Comparison of ENCODE assay signal across 15 mouse cellular contexts in genomic region chr9:103423951-103424350, GRCm38 (mm10). TPM values are rescaled to one million over a fixed set of nuclear protein-coding genes. Genes with fewer than 3 reads are reported as not detected.
DNase-seq lines count a peak whose midpoint lies in the region; ATAC-seq lines count a peak whose summit lies in the region.
"Had no signal": no experiment of that assay in that cellular context is flagged by ENCODE, and none has a peak within 500 bp of the region (broad histone marks: within the 10 kb centered on the region; RNA-seq: fewer than 3 reads in every experiment).

No protein-coding gene starts in this region.

- WGBS in forebrain, embryonic 13.5 days: 76% methylated on average over 8 of the region's 8 CpGs
- WGBS in forebrain, embryonic 11.5 days: 65% methylated on average over 8 of the region's 8 CpGs
- 82% methylated on average over 8 of the region's 8 CpGs for WGBS in limb, embryonic 10.5 days

- no peaks in the 10 kb centered on the region for H3K9me3 ChIP-seq in forebrain, embryonic 13.5 days (replicated peaks)
- H3K9me3 ChIP-seq in forebrain, embryonic 11.5 days (ENCODE audit: control insufficient read depth, low read length): no peaks in the 10 kb centered on the region
- H3K9me3 ChIP-seq in limb, embryonic 10.5 days (replicated peaks): no peaks in the 10 kb centered on the region
- H3K9me3 ChIP-seq: hindbrain, embryonic 13.5 days; liver, embryonic 13.5 days; neural tube, embryonic 15.5 days had no signal

- no peaks in the 10 kb centered on the region for H3K36me3 ChIP-seq in forebrain, embryonic 13.5 days (ENCODE audit: poor library complexity, severe bottlenecking)
- H3K36me3 ChIP-seq in forebrain, embryonic 11.5 days (ENCODE audit: control insufficient read depth, insufficient read depth, low read length): no peaks in the 10 kb centered on the region
- H3K36me3 ChIP-seq in limb, embryonic 10.5 days: no peaks in the 10 kb centered on the region
- H3K36me3 ChIP-seq: hindbrain, embryonic 13.5 days; liver, embryonic 13.5 days; neural tube, embryonic 15.5 days had no signal

- ATAC-seq in forebrain, embryonic 13.5 days: no peak
- no peak for ATAC-seq in forebrain, embryonic 11.5 days (replicated peaks; ENCODE audit: low FRiP score)
- ATAC-seq: intestine, postnatal 0 days had no signal

- no peak overlapping the region for H3K4me3 ChIP-seq in forebrain, embryonic 13.5 days
- no peak overlapping the region for H3K4me3 ChIP-seq in forebrain, embryonic 11.5 days (ENCODE audit: low read depth, low read length)
- H3K4me3 ChIP-seq in limb, embryonic 10.5 days: no peak overlapping the region
- H3K4me3 ChIP-seq: heart, adult 2 months; hindbrain, embryonic 13.5 days; liver, embryonic 13.5 days; neural tube, embryonic 15.5 days had no signal

- no peak overlapping the region for H3K9ac ChIP-seq in forebrain, embryonic 13.5 days
- no peak overlapping the region for H3K9ac ChIP-seq in forebrain, embryonic 11.5 days (ENCODE audit: low read length)
- H3K9ac ChIP-seq: hindbrain, embryonic 13.5 days; liver, embryonic 13.5 days; neural tube, embryonic 15.5 days had no signal

- H3K4me1 ChIP-seq in forebrain, embryonic 13.5 days: peaks cover 34% of the 10 kb centered on the region
- H3K4me1 ChIP-seq in forebrain, embryonic 11.5 days (replicated peaks; ENCODE audit: control insufficient read depth, insufficient read depth, low read length): peaks cover 4% of the 10 kb centered on the region; the same call in 1 of the 2 replicates
- H3K4me1 ChIP-seq in limb, embryonic 10.5 days: peaks cover 15% of the 10 kb centered on the region
- H3K4me1 ChIP-seq: liver, embryonic 13.5 days had no signal

- peak overlapping the region; percentile 69 for H3K27ac ChIP-seq in forebrain, embryonic 13.5 days
- no peak overlapping the region for H3K27ac ChIP-seq in forebrain, embryonic 11.5 days (ENCODE audit: low read depth, low read length)
- no peak overlapping the region for H3K27ac ChIP-seq in limb, embryonic 10.5 days
- H3K27ac ChIP-seq: heart, adult 2 months; liver, embryonic 13.5 days; neural tube, embryonic 15.5 days had no signal

- no peaks in the 10 kb centered on the region for H3K27me3 ChIP-seq in forebrain, embryonic 13.5 days
- H3K27me3 ChIP-seq in forebrain, embryonic 11.5 days (ENCODE audit: control insufficient read depth, insufficient read depth, low read length): no peaks in the 10 kb centered on the region
- H3K27me3 ChIP-seq in limb, embryonic 10.5 days (ENCODE audit: low read depth, poor library complexity, severe bottlenecking): no peaks in the 10 kb centered on the region
- H3K27me3 ChIP-seq: hindbrain, embryonic 13.5 days; liver, embryonic 13.5 days; neural tube, embryonic 15.5 days had no signal

- no peak overlapping the region for H3K4me2 ChIP-seq in forebrain, embryonic 13.5 days
- H3K4me2 ChIP-seq in forebrain, embryonic 11.5 days (ENCODE audit: low read depth, low read length, severe bottlenecking): no peak overlapping the region
- H3K4me2 ChIP-seq: hindbrain, embryonic 13.5 days; liver, embryonic 13.5 days; neural tube, embryonic 15.5 days had no signal

- DNase-seq in forebrain, embryonic 11.5 days (ENCODE audit: low spot score): no peak
- DNase-seq in spleen, postnatal 36 days (ENCODE audit: low spot score in 2 of 2): peak; percentile 40 to 56
- no peak for DNase-seq in spleen, adult 18-20 months
- peak; percentile 24 for DNase-seq in naive thymus-derived CD4-positive, alpha-beta T cell, adult 2 months (ENCODE audit: low read depth)
- peak; percentile 46 to 64 for DNase-seq in thymus, postnatal 36 days
- no peak for DNase-seq in cerebellum, adult 11-12 months
- DNase-seq in limb, embryonic 10.5 days (ENCODE audit: low spot score): no peak
- DNase-seq: cerebellum, postnatal 14 days; heart, adult 2 months; kidney, postnatal 14 days; liver, embryonic 13.5 days had no signal

RNA-seq across cellular contexts. Expression of gene Bfsp2, which starts 56.3 kb away (rescaled TPM):
- 1.8 and 2.5 TPM in 2 replicates for polyA plus RNA-seq in forebrain, embryonic 13.5 days (2015; fragmentation: Nextera tagmentation; extraction: Ambion mirVana)
- 0.65 and 1.8 TPM in 2 replicates for polyA plus RNA-seq in forebrain, embryonic 11.5 days (2014; fragmentation: Nextera tagmentation; extraction: Ambion mirVana)
- 0.23 and 1.0 TPM in 2 replicates for polyA plus RNA-seq in limb, embryonic 10.5 days (2016; fragmentation: Nextera tagmentation; extraction: Ambion mirVana)

RNA-seq across cellular contexts. Expression of gene Cdv3, which starts 58.3 kb away (rescaled TPM):
- 93.9 and 125 TPM in 2 replicates for polyA plus RNA-seq in forebrain, embryonic 13.5 days (2015; fragmentation: Nextera tagmentation; extraction: Ambion mirVana)
- polyA plus RNA-seq in forebrain, embryonic 11.5 days (2014; fragmentation: Nextera tagmentation; extraction: Ambion mirVana): 150 and 153 TPM in 2 replicates
- 150 and 166 TPM in 2 replicates for polyA plus RNA-seq in limb, embryonic 10.5 days (2016; fragmentation: Nextera tagmentation; extraction: Ambion mirVana)

Comparison
In these comparisons a context has a peak if more than half of its experiments do, and no peak if none do; other contexts are left out.
1. DNase-seq: peak in spleen, postnatal 36 days (2 of 2), naive thymus-derived CD4-positive, alpha-beta T cell, adult 2 months (single experiment) and thymus, postnatal 36 days (2 of 2); none in forebrain, embryonic 11.5 days (single experiment), spleen, adult 18-20 months (0 of 2), cerebellum, adult 11-12 months (single experiment) and limb, embryonic 10.5 days (single experiment).